Mouse (Mus musculus) myocyte (in vitro differentiated cells): ENCODE measurements around the gene Tub.

Experiments used
- E2F4 ChIP-seq: IDR thresholded peaks from one replicate; pipeline ENCODE4 v1.6.1; 2011; ENCODE audit warnings: mild to moderate bottlenecking, control low read depth, moderate library complexity; ENCODE audit not compliant: insufficient read depth
- MAX ChIP-seq: IDR thresholded peaks from one replicate; pipeline ENCODE4 v1.6.1; 2011; ENCODE audit warnings: low read depth, mild to moderate bottlenecking, control low read depth
- MYOG ChIP-seq, 3 experiments: IDR thresholded peaks; one replicate each; pipeline ENCODE4 v1.6.1; 2011; ENCODE audit warnings: control low read depth in 2 of 3, low read depth in 2 of 3, mild to moderate bottlenecking in 2 of 3; ENCODE audit not compliant: insufficient read length in 2 of 3, control insufficient read depth in 1 of 3, insufficient read depth in 1 of 3
- POLR2A ChIP-seq: IDR thresholded peaks from one replicate; pipeline ENCODE4 v1.6.1; 2011; ENCODE audit warnings: low read depth, mild to moderate bottlenecking, control low read depth, moderate library complexity; ENCODE audit not compliant: insufficient read length
- POLR2AphosphoS2 ChIP-seq: IDR thresholded peaks from one replicate; pipeline ENCODE4 v1.6.1; 2011; ENCODE audit warnings: low read depth, control low read depth; ENCODE audit not compliant: insufficient read length
- SRF ChIP-seq: IDR thresholded peaks from one replicate; pipeline ENCODE4 v1.6.1; 2011; ENCODE audit warnings: low read depth; ENCODE audit not compliant: control insufficient read depth, insufficient read length
- TCF12 ChIP-seq: IDR thresholded peaks from one replicate; pipeline ENCODE4 v1.6.1; 2011; ENCODE audit warnings: mild to moderate bottlenecking, control low read depth; ENCODE audit not compliant: poor library complexity, insufficient read depth, severe bottlenecking

DNA sequence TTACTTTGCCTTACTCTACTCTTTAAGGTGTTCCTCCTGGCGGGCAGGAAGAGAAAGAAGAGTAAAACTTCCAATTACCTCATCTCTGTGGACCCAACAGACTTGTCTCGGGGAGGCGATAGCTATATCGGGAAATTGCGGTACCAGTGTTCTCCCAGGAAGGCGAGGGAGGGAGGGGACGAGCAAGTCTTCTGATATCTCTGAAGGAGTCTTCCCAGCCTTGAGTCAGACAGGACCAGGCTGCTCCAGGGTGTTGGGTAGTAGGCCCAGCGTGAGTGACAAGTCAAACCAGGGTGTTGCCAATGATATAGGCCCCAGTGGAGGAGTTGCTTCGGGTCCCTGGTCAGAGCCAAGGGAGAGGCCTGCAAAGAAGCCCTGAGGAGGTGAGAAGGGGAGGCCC, 76.8 kb downstream of the Tub start:
- no peak for TF ChIP-seq SRF
- TF ChIP-seq POLR2A: no peak
- TF ChIP-seq MAX: no peak
- TF ChIP-seq TCF12: no peak
- TF ChIP-seq E2F4: no peak
- TF ChIP-seq MYOG (IDR thresholded peaks at IDR 0.05; ENCODE audit: control insufficient read depth in 1 of 3, insufficient read depth in 1 of 3, insufficient read length in 2 of 3, low read depth in 2 of 3): no peak
- no peak for TF ChIP-seq POLR2AphosphoS2
